Mouse (Mus musculus): ENCODE measurements around the gene Macrod1. TPM values are rescaled to one million over a fixed set of nuclear protein-coding genes. Genes with fewer than 3 reads are reported as not detected.

The Macrod1 gene
- polyA plus RNA-seq (2015; fragmentation: Illumina TruSeq; extraction: RNeasy Lipid Tissue Mini Kit (QIAGEN cat#74804); ENCODE audit: insufficient read depth, low replicate concordance) = 3.1 TPM

DNA sequence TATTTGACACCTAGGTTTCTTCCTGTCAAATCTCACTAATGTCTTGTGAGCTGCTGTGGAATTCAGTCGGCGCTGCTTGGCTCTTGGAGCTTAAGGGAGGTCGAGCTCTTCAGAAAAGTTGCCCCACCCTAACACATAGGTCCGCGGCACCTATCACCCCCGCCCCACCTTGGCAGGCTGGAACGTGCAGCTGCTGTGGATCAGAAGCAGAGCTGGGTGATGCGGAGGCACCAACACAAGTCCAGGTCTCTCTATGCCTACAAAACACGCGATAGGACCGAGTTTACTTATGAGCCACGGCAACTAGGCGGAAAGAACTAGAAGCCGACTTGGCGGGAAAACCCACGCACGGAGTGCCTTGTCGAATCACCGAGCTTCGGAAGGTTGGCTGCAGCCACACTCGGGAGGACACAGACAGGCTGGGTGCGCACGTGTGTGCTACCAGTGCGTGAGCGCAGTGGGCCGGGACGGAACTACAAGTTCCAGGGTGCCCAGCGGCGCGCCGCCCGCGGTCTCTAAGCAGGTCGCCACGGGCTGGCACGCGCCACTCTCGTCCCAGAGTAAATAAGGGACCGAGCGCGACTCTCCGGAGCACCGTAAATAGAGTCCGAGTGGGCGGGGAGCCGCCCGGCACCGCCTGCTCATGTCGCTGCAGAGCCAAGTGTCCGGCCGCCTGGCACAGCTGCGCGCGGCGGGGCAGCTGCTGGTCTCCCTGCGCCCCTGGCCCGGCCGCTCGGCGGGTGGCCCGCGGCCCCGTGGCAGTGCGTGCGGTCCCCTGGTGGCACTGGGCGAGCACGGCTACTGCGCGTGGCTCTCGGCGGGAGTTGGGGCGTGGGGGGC is at the start of gene Macrod1:
Gene Macrod1 (plus strand): TSS at position 563 of the 840 bp plus-strand sequence.

DNA sequence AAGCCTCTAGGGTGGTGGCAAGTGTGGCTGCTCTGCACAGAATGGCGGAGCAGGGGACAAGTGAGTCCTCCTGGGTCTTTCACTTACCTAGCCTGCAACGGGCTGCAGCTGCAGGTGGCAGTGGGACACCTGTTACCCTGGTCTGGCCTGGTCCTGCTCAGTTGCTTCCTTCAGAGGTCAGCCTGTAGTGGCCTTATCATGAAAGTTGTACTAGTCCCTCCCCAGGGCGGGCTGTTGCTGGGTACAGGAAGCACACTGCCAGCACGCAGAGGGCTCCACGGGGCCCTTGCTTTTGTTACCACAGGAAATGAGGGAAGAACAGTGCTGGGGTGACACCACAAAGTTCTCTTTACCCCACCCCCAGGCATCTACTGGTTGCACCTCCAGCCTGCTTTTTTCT is 37.4 kb upstream of the Macrod1 start, which contains the start of gene Fermt3:
Gene Fermt3 (minus strand): TSS at position 279 of the 400 bp plus-strand sequence.

DNA sequence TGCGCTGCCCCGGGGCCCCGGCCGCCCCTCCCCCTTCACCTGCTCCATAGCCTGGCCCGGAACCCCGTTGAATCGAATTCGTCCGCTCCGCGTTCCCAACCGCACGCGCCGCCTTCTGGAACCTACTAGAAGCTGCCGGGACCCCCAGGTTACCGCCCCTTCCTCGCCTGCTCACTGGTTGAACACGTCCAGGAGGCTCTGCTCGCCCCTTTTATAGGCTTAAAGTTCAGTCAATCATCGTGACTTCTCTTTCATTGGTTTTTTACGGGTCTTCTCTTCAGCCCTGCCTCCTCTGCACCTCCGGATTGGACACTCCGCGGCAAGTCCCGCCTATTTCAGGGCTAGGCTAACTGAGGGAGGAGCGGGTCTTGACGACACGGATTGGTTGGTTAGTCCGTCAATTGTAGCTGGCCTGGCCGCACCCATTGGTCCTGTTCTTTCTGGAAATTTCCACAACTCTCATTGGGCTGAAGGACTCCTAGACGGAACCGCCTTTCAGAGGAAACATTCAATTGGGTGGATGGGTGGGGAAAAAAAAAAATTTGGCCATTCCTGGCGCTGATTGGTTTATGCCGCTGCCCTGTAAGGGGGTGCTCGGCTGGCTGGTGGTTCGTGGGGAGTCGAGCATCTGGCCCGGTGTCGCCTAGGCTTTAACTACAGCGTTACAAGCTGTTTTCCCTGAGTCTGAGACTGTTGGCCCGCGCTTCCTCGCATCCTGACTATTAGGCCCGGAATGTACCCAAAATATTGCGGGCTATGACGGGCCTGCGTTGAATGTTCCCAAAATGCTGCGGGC is 16.6 kb upstream of the Macrod1 start, which contains the start of gene Stip1:
Gene Stip1 (minus strand): TSS at position 127 of the 796 bp plus-strand sequence.

DNA sequence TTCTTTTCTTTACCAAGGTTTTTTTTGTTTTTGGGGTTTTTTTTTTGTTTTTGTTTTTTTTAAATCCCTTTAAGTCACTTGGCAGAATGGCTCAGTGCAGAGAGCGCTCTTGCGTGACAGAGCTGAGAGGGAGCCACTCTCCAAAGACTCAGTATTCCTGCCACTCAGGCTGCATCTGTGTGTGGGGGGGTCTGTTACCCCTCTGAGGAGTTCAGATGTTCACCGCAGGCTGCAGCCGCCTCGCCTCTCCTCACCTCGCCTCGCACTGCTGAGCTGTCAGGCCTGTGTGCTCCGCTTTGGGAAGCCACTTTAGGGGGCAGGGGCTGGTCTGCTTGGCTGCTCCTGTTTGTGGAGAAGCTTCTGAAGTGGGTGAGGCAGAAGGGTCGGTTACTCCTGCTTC is 48.9 kb downstream of the Macrod1 start, which contains the start of gene Flrt1:
Gene Flrt1 (minus strand): TSS at position 186 of the 400 bp plus-strand sequence.

DNA sequence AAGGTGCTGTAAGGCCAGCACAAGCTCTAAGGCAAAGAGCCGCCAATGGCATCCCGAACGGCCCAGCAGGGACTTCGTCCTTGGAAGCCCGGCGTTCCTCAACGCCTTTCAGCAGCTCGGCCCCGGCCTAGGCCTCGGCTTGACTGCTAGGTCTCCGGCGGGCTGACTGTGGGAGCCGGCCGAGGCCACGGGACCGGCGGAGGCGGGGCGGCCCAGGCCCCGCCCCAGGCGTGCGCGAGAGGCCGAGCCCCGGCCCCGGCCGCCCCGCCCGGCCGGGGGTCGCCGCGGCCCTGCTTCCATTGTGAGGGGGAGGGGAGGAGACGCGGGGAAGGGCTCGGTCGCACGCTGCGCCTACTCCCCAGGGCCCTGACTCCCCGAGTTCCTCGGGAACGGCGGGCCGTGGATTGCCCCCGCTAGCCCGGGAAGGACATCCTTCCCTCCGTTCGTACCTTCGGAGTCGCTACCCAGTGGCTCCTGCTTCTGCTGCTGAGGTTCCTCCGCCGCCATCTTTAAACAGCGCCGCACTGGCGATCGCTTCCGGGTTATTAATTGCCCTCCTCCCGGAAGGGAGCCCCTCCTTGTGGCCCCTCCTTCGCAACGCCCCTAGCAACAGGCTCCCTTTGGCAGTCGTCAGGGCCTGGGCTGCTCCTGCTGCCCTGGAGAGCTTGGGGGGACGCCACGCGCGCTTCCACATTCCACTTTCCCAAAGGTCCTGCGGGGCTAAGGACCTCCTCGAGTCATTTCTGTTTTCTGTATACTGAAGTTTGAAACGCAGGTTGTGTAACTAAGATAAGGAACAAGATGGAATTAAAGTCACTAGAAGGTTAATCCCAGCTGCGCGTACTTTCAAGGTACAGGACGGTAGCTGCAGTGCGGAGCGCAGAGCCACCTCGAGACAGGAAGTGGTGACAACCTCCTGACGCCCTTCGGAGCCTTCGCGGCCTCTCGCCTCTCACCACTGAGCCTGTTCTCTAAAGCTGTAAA is 149.4 kb downstream of the Macrod1 start, which contains the start of gene Otub1:
Gene Otub1 (minus strand): TSS at position 564 of the 984 bp plus-strand sequence.

DNA sequence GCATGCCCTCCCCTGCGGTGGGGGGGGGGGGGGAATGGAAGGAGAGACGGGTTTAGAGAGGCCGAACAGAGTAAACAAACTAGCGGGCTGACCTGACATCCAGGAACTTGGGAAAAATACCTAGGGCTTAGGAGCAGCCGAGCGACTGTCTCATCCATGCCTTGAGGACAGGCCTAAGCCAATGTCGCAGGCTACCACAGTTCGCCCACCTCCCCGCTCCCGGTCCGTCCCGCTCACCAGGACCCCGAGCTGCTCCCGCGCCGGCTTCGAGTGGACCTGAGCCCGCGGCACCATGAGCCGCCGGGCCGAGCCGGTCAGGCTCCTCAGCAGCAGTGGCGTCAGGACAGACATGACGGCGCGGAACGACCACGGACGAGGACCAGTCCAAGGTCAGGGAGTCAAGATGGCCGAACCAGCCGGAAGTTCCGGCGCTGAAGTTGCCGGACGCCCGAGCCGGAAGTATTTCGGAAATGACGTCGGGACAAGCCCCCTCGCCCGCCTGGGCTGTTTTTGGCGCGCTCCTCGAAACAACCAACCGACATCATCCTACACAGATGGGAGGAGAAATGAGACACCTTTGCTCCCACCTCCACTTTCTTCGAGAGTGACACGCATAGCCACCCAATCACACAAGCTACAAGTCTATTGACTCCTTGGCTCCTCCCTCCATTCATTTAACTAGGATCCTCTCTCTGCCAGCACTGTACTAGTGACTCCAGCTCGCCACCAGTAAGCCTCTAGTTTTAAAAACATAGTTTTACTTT is 160.7 kb downstream of the Macrod1 start, which contains the start of gene Cox8a:
Gene Cox8a (minus strand): TSS at position 455 of the 764 bp plus-strand sequence.

DNA sequence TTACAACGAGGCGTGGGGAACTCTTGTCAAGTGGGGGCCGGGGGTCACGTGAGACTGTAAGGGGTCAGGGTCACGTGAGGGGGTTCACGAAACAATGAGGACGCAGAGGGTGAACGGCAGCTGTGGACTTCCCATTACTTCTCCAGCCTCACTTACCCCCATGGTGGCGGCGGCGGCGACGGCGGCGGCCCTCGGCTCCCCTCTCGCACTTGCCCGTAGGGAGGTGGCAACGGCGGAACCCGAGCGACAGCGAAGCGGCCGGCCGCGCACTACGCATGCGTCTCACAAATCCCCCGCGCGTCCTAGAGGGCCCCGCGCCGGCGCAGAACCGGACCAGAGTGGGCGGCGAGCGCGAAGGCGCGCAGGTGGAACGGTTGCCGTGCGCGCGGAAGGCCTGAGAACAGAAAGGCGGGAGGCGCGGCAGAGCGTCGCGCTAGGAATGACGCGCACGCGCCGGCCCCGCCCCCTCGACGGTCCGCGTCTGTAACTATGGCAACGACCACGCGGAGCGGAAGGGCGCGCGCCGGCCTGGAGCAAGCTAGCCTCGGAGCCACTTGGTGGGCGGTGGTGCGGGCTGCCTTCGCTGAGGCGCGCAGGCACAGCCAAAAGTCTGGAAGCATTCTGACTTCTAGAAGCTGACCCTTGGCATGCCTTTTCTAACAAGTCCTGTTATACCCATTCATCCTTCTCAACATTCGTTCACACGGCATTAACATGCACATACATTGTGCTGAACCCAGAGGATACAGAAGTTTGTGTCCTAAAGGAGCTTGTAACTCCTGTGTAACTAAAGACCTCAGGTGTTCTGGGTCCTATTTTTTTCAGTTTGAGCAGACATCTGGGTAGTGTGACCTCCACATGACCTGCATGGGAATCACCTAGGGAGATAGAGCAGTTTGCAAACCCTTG is 184.4 kb downstream of the Macrod1 start, which contains the start of gene Naa40:
Gene Naa40 (minus strand): TSS at position 402 of the 909 bp plus-strand sequence.

Other genes starting within 250 kb of the Macrod1 start
- 12.8 TPM for gene Rps6ka4, start 216.2 kb upstream of the Macrod1 start, polyA plus RNA-seq (2015; fragmentation: Illumina TruSeq; extraction: RNeasy Lipid Tissue Mini Kit (QIAGEN cat#74804); ENCODE audit: insufficient read depth, low replicate concordance)
- gene Ccdc88b, start 198.6 kb upstream of the Macrod1 start, polyA plus RNA-seq (2015; fragmentation: Illumina TruSeq; extraction: RNeasy Lipid Tissue Mini Kit (QIAGEN cat#74804); ENCODE audit: insufficient read depth, low replicate concordance) = 11.3 TPM
- gene Trmt112, start 147.1 kb upstream of the Macrod1 start, polyA plus RNA-seq (2015; fragmentation: Illumina TruSeq; extraction: RNeasy Lipid Tissue Mini Kit (QIAGEN cat#74804); ENCODE audit: insufficient read depth, low replicate concordance) = 76.0 TPM
- 62.4 TPM for gene Prdx5, start 146.7 kb upstream of the Macrod1 start, polyA plus RNA-seq (2015; fragmentation: Illumina TruSeq; extraction: RNeasy Lipid Tissue Mini Kit (QIAGEN cat#74804); ENCODE audit: insufficient read depth, low replicate concordance)
- 19.1 TPM for gene Esrra, start 135.0 kb upstream of the Macrod1 start, polyA plus RNA-seq (2015; fragmentation: Illumina TruSeq; extraction: RNeasy Lipid Tissue Mini Kit (QIAGEN cat#74804); ENCODE audit: insufficient read depth, low replicate concordance)
- gene Catsperz, start 131.4 kb upstream of the Macrod1 start, polyA plus RNA-seq (2015; fragmentation: Illumina TruSeq; extraction: RNeasy Lipid Tissue Mini Kit (QIAGEN cat#74804); ENCODE audit: insufficient read depth, low replicate concordance) = not detected
- gene Kcnk4, start 122.3 kb upstream of the Macrod1 start, polyA plus RNA-seq (2015; fragmentation: Illumina TruSeq; extraction: RNeasy Lipid Tissue Mini Kit (QIAGEN cat#74804); ENCODE audit: insufficient read depth, low replicate concordance) = not detected
- 7.4 TPM for gene Bad, start 114.9 kb upstream of the Macrod1 start, polyA plus RNA-seq (2015; fragmentation: Illumina TruSeq; extraction: RNeasy Lipid Tissue Mini Kit (QIAGEN cat#74804); ENCODE audit: insufficient read depth, low replicate concordance)
- 10.0 TPM for gene Gpr137, start 114.3 kb upstream of the Macrod1 start, polyA plus RNA-seq (2015; fragmentation: Illumina TruSeq; extraction: RNeasy Lipid Tissue Mini Kit (QIAGEN cat#74804); ENCODE audit: insufficient read depth, low replicate concordance)
- gene Ppp1r14b, start 81.8 kb upstream of the Macrod1 start, polyA plus RNA-seq (2015; fragmentation: Illumina TruSeq; extraction: RNeasy Lipid Tissue Mini Kit (QIAGEN cat#74804); ENCODE audit: insufficient read depth, low replicate concordance) = 35.7 TPM
- gene Plcb3, start 80.3 kb upstream of the Macrod1 start, polyA plus RNA-seq (2015; fragmentation: Illumina TruSeq; extraction: RNeasy Lipid Tissue Mini Kit (QIAGEN cat#74804); ENCODE audit: insufficient read depth, low replicate concordance) = 12.9 TPM
- 45.8 TPM for gene Fkbp2, start 76.3 kb upstream of the Macrod1 start, polyA plus RNA-seq (2015; fragmentation: Illumina TruSeq; extraction: RNeasy Lipid Tissue Mini Kit (QIAGEN cat#74804); ENCODE audit: insufficient read depth, low replicate concordance)
- gene Vegfb, start 69.2 kb upstream of the Macrod1 start, polyA plus RNA-seq (2015; fragmentation: Illumina TruSeq; extraction: RNeasy Lipid Tissue Mini Kit (QIAGEN cat#74804); ENCODE audit: insufficient read depth, low replicate concordance) = 8.9 TPM
- gene Dnajc4, start 64.2 kb upstream of the Macrod1 start, polyA plus RNA-seq (2015; fragmentation: Illumina TruSeq; extraction: RNeasy Lipid Tissue Mini Kit (QIAGEN cat#74804); ENCODE audit: insufficient read depth, low replicate concordance) = 12.2 TPM
- 3.8 TPM for gene Nudt22, start 60.7 kb upstream of the Macrod1 start, polyA plus RNA-seq (2015; fragmentation: Illumina TruSeq; extraction: RNeasy Lipid Tissue Mini Kit (QIAGEN cat#74804); ENCODE audit: insufficient read depth, low replicate concordance)
- gene Trpt1, start 60.7 kb upstream of the Macrod1 start, polyA plus RNA-seq (2015; fragmentation: Illumina TruSeq; extraction: RNeasy Lipid Tissue Mini Kit (QIAGEN cat#74804); ENCODE audit: insufficient read depth, low replicate concordance) = 2.5 TPM
- gene Fermt3, start 37.3 kb upstream of the Macrod1 start, polyA plus RNA-seq (2015; fragmentation: Illumina TruSeq; extraction: RNeasy Lipid Tissue Mini Kit (QIAGEN cat#74804); ENCODE audit: insufficient read depth, low replicate concordance) = 51.2 TPM
- 129 TPM for gene Stip1, start 16.8 kb upstream of the Macrod1 start, polyA plus RNA-seq (2015; fragmentation: Illumina TruSeq; extraction: RNeasy Lipid Tissue Mini Kit (QIAGEN cat#74804); ENCODE audit: insufficient read depth, low replicate concordance)
- 0.04 TPM for gene Flrt1, start 48.9 kb downstream of the Macrod1 start, polyA plus RNA-seq (2015; fragmentation: Illumina TruSeq; extraction: RNeasy Lipid Tissue Mini Kit (QIAGEN cat#74804); ENCODE audit: insufficient read depth, low replicate concordance)
- gene Otub1, start 149.5 kb downstream of the Macrod1 start, polyA plus RNA-seq (2015; fragmentation: Illumina TruSeq; extraction: RNeasy Lipid Tissue Mini Kit (QIAGEN cat#74804); ENCODE audit: insufficient read depth, low replicate concordance) = 53.6 TPM
- 207 TPM for gene Cox8a, start 160.8 kb downstream of the Macrod1 start, polyA plus RNA-seq (2015; fragmentation: Illumina TruSeq; extraction: RNeasy Lipid Tissue Mini Kit (QIAGEN cat#74804); ENCODE audit: insufficient read depth, low replicate concordance)
- gene Naa40, start 184.4 kb downstream of the Macrod1 start, polyA plus RNA-seq (2015; fragmentation: Illumina TruSeq; extraction: RNeasy Lipid Tissue Mini Kit (QIAGEN cat#74804); ENCODE audit: insufficient read depth, low replicate concordance) = 35.9 TPM
- 0.52 TPM for gene Rcor2, start 210.5 kb downstream of the Macrod1 start, polyA plus RNA-seq (2015; fragmentation: Illumina TruSeq; extraction: RNeasy Lipid Tissue Mini Kit (QIAGEN cat#74804); ENCODE audit: insufficient read depth, low replicate concordance)

All from spleen, adult 10 weeks (tissue).